Mouse (Mus musculus) common myeloid progenitor, adult 5-6 weeks (primary cell): ENCODE data around the gene Chek1. TPM values are rescaled to one million over a fixed set of nuclear protein-coding genes. Genes with fewer than 3 reads are reported as not detected.

Source experiments
- ATAC-seq: replicated peaks from 2 replicates; pipeline ENCODE4 v1.8.0; 2016; ENCODE audit warnings: low read depth, mild to moderate bottlenecking, moderate TSS enrichment, inconsistent platforms; ENCODE audit not compliant: poor library complexity, severe bottlenecking
- total RNA-seq: library from RNA; stranded (forward); fragments of 200-1000, 187-1606 nt; gene quantifications from 2 replicates; pipeline ENCODE4 v1.2.3, GENCODE M21; 2017

Gene Chek1
- 85.5 and 125 TPM in 2 replicates for total RNA-seq

- ATAC-seq, result peak; percentile 9
Observed at GRCm38 (mm10) chr9:36727034-36727755, at the start of gene Chek1. Gene Chek1, minus strand, starts transcription at chr9:36727065.

DNA sequence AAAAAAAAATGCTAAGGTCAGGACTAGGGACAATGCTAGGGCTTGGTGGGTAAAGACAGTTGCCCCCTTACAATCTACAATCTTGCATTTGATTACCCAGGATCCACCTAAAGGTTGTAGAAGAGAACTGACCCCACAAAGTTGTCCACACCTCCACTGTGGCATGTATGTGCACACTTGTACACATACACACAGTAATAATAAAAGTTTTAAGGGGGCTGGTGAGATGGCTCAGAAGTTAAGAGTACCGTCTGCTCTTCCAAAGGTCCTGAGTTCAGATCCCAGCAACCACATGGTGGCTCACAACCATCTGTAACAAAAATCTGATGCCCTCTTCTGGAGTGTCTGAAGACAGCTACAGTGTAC is 42.2 kb upstream of the Chek1 start:
- ATAC-seq, result no peak

DNA sequence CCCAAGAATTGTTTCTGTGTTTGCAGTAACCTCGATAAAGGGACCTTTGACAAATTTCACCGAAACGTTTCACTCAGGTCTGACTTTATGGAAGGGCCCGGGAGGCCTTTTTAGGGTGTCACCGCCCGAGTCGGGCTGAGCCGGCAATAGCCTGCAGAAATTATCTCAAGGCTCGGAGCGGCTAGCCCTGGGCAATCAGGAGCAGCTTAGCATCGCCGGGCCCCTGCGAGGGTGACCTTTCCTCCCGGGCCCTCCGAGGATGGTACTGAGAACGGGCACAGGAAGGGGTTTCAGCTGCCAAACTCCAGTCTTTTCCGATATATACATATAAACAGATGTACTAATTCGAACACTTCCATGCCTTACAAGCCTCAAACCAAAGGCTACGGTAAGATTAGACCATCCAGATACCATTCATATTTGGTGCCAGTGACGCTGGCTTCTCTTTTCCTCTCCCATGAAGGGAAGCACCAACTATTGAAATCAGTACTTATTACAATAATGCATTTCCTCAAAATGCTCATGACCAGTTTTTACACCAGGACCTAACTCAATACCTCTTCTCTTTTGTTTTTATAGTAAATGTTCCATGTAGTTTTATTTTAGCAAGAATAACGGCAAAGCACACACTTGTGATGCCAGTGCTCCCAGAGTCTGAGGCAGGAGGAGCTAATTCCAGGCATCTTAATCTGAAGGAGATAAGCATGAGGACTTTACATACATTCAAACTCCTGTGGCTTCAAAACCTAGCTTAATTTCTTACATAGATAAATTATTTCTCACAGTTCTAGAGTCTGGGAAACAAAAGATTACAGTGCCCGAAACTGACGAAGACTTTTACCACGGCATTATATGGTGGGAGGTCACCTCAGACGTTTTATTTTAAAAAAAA is 41.5 kb upstream of the Chek1 start:
- ATAC-seq, result peak; percentile 12; the same call in 1 of the 2 replicates

DNA sequence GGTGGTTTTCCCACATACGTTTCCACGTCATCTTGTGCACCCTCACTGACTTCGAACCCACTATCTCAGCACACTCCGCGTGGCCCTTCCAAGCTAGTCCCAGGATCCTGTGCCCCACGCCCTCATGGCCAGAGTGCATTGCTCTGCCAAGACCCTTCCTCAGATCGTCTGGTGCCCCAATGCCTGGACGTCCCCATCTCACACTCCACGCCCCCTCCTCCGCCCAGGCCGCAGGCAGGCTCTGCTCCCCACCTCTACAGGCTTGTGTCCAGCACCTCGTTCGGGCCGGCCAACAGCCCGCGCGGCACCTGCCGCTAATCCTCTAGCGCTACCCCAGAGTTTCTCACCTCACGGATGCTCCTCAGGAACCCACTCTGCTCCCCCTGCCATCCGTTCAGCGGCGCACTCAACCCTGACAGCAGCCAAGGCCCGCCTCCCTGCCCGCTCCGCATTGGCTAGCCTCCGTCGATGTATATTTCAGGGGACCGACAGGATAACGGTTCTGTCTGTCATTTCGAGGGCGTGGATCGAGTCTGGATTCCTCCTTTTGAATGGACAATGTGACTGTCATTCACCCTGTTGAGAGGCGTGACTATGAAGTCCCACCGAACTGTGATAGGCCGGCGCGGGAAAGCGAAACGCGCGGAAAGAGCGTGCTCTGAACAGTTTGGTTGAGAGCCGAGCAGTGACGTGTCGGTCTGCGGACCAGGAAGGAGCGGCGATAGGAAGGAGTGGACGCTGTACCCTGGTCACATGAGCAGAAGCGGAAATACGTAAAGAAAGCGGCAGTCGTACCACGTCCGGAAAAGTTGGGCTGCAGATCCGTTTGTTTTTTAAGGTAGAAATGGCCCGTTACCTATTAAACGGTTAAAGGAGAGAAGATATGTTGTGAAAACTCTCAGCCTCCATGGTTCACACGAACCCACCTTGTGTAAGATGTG is 40.6 kb upstream of the Chek1 start, which contains the start of gene Stt3a:
Gene Stt3a, minus strand, starts transcription at position 477 of the 941 bp plus-strand sequence.
- ATAC-seq, result peak; percentile 94

DNA sequence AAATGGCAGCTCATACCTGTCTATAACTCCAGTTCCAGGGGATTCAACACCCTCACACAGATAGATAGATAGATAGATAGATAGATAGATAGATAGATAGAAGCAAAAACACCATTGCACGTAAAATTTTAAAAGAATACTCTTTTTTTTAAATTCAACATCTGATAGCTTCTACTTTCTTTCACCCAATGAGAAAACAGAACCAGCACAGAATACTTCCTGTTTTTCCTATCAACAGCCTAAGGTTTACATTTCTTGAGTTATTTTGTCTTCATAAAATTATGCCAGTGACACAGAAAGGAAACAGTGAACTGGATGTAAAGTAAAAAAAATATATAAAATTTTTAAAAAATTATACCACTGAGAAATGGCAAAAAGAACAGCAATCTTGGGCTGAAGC is 37.5 kb upstream of the Chek1 start:
- no peak for ATAC-seq

- peak; percentile 89 for ATAC-seq
Observed at GRCm38 (mm10) chr9:36726131-36727033, 483 bp downstream of the Chek1 start.

DNA sequence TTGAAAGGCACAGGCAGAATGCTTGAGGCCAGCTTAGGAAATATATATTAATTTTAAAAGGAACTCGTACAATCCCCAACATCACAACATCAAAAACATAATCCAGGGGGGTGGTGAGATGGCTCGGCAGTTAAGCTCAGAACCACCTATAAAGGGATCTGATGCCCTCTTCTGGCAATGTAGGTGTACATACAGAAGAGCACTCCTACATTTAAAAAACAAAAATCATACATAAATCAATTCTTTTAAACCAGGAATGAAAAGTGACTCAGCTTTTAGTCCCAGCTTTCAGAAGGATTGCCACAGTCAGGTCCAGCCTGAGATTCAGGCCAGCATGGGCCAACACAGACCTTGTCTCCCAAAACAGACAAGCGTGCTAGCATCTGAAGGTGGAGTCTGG is 10.2 kb downstream of the Chek1 start:
- no peak; the same call in 1 of the 2 replicates for ATAC-seq

- peak; percentile 60 for ATAC-seq
Observed at GRCm38 (mm10) chr9:36707304-36707703, 19.6 kb downstream of the Chek1 start.

DNA sequence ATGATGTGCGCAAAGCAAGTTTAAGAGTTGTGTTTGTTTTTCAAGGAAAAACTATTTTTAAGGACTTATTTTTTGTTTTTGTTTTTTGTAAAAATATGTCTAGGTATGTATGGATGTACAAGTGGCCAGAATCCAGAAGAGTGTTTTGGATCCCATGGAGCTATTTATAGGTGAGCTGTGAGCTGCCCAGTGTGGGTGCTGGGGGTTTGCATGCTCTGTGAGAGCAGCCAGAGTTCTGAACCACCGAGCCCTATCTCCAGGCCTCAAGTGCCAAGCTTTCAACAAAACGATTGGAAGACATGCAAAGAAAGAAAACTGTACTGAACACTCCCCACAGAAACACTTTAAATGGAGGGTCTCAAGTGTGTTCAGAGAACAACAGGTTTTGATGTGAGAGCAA is 20.9 kb downstream of the Chek1 start:
- no peak for ATAC-seq

- ATAC-seq, result no peak
Observed at GRCm38 (mm10) chr9:36694276-36694675, 32.6 kb downstream of the Chek1 start.

GRCm38 (mm10) chr9:36692920-36693319 is 33.9 kb downstream of the Chek1 start, which contains the start of gene Acrv1:
Gene Acrv1, plus strand, starts transcription at chr9:36693220.
- no peak for ATAC-seq

GRCm38 (mm10) chr9:36687329-36687728 is 39.5 kb downstream of the Chek1 start:
- no peak for ATAC-seq

DNA sequence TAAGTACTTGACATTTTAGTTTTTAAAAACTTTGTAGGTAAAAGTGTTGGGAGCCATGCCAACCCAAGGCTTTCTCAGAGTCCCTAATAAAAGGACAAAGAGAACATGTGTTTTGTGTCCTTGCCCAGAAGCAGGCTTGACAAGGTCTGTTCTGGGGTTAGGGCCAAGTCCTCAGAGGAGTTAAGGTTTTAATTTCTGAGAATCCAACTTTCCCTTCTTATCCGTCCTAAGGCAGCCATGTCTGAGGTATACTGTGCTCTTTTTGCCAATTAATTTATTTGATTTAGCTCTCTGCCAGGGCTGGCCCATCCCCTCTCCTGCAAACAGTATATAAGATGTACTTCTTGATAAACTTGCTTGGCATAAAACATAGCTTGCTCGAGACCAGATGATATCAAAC is 45.4 kb downstream of the Chek1 start:
- ATAC-seq, result no peak

Other genes with a start within 250 kb of the Chek1 start
- not detected in 2 replicates for gene Gm5615, start 185.1 kb downstream of the Chek1 start, total RNA-seq
- not detected in 2 replicates for gene Gm17689, start 144.4 kb downstream of the Chek1 start, total RNA-seq
- not detected in 2 replicates for gene A630095E13Rik, start 83.7 kb downstream of the Chek1 start, total RNA-seq
- not detected in 2 replicates for gene Acrv1, start 33.8 kb downstream of the Chek1 start, total RNA-seq
- 572 and 706 TPM in 2 replicates for gene Stt3a, start 40.6 kb upstream of the Chek1 start, total RNA-seq
- 32.4 and 39.6 TPM in 2 replicates for gene Ei24, start 70.3 kb upstream of the Chek1 start, total RNA-seq
- gene Fez1, start 94.8 kb upstream of the Chek1 start, total RNA-seq, result not detected in 2 replicates